Mouse (Mus musculus): Measurements from ENCODE around the gene Gm37240.

The Gm37240 gene

GRCm38 (mm10) chr3:85048569-85048968 is 838.7 kb downstream of the Gm37240 start:
- DNase-seq (ENCODE audit: low read depth, low spot score): no peak

GRCm38 (mm10) chr3:85043679-85044218 is 843.6 kb downstream of the Gm37240 start:
- DNase-seq (ENCODE audit: low read depth, low spot score): no peak

GRCm38 (mm10) chr3:85042126-85042525 is 845.2 kb downstream of the Gm37240 start:
- no peak for DNase-seq (ENCODE audit: low read depth, low spot score)

- no peak for DNase-seq (ENCODE audit: low read depth, low spot score)
Observed at GRCm38 (mm10) chr3:85029141-85029540, 858.2 kb downstream of the Gm37240 start.

GRCm38 (mm10) chr3:85024817-85025705 is 862.3 kb downstream of the Gm37240 start:
- no peak for DNase-seq (ENCODE audit: low read depth, low spot score)

- DNase-seq (ENCODE audit: low read depth, low spot score): no peak
Observed at GRCm38 (mm10) chr3:85024237-85024636, 863.1 kb downstream of the Gm37240 start.

GRCm38 (mm10) chr3:85022800-85023199 is 864.5 kb downstream of the Gm37240 start:
- no peak for DNase-seq (ENCODE audit: low read depth, low spot score)

GRCm38 (mm10) chr3:85021816-85022215 is 865.5 kb downstream of the Gm37240 start:
- DNase-seq (ENCODE audit: low read depth, low spot score): no peak

GRCm38 (mm10) chr3:85020137-85020536 is 867.2 kb downstream of the Gm37240 start:
- DNase-seq (ENCODE audit: low read depth, low spot score): no peak

- DNase-seq (ENCODE audit: low read depth, low spot score): no peak
Observed at GRCm38 (mm10) chr3:85015667-85016066, 871.7 kb downstream of the Gm37240 start.

- DNase-seq (ENCODE audit: low read depth, low spot score): no peak
Observed at GRCm38 (mm10) chr3:85012889-85013288, 874.4 kb downstream of the Gm37240 start.

GRCm38 (mm10) chr3:85005257-85005656 is 882.1 kb downstream of the Gm37240 start:
- DNase-seq (ENCODE audit: low read depth, low spot score): no peak

- DNase-seq (ENCODE audit: low read depth, low spot score): no peak
Observed at GRCm38 (mm10) chr3:84988880-84989279, 898.4 kb downstream of the Gm37240 start.

GRCm38 (mm10) chr3:84985121-84985625 is 902.1 kb downstream of the Gm37240 start:
- no peak for DNase-seq (ENCODE audit: low read depth, low spot score)

- DNase-seq (ENCODE audit: low read depth, low spot score): no peak
Observed at GRCm38 (mm10) chr3:84982688-84983087, 904.6 kb downstream of the Gm37240 start.

GRCm38 (mm10) chr3:84980158-84980557 is 907.2 kb downstream of the Gm37240 start:
- DNase-seq (ENCODE audit: low read depth, low spot score): no peak

- no peak for DNase-seq (ENCODE audit: low read depth, low spot score)
Observed at GRCm38 (mm10) chr3:84978676-84979075, 908.6 kb downstream of the Gm37240 start.

GRCm38 (mm10) chr3:84974193-84974592 is 913.1 kb downstream of the Gm37240 start:
- DNase-seq (ENCODE audit: low read depth, low spot score): no peak

- DNase-seq (ENCODE audit: low read depth, low spot score): no peak
Observed at GRCm38 (mm10) chr3:84972881-84973280, 914.4 kb downstream of the Gm37240 start.

- no peak for DNase-seq (ENCODE audit: low read depth, low spot score)
Observed at GRCm38 (mm10) chr3:84971561-84971960, 915.8 kb downstream of the Gm37240 start.

GRCm38 (mm10) chr3:84967364-84967763 is 920.0 kb downstream of the Gm37240 start:
- no peak for DNase-seq (ENCODE audit: low read depth, low spot score)

- no peak for DNase-seq (ENCODE audit: low read depth, low spot score)
Observed at GRCm38 (mm10) chr3:84965156-84965555, 922.2 kb downstream of the Gm37240 start.

- DNase-seq (ENCODE audit: low read depth, low spot score): no peak
Observed at GRCm38 (mm10) chr3:84955857-84956256, 931.5 kb downstream of the Gm37240 start.

Data from retina, postnatal 7 days (tissue).